Mouse (Mus musculus): ENCODE measurements around the gene B3gnt8.

B3gnt8 gene

DNA sequence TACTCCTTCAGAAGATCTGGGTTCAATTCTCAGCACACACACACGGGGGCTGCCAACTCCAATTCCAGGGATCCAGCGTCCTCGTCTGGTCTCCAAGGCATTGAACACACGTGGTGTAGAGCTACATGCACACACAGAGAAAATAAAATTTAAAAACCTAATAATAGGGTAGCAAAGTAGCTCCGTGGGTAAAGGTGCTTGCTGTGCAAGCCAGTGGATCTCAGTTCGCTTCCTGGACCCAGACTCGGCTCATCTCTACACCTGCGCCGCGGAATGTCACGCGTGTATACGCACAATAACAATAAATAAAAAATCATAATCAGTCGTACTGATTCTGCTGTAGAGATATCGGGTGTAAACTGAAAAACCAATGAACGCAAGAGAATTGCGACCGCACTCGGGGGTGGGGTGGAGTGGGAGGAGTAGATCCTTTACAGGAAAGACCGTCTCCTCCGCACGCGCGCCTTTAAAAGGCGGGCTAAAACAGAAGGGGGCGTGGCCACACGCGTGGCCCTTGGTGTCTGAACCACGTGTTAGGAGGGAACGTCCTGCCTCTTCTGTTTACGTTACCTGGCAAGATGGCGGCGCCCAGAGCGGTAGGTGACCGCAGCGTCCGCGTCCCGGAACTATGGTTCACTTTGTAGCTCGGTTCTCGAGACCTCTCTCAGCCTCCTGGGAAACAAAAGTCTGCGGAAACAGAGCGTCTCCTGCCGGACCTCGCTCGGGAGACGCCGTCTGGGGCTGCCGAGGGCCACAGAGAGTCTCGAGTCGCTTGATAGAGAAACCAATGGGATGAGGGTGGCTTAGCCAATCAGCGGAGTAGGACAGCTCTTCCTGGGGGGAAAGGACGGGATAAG is 7.4 kb upstream of the B3gnt8 start, which contains the start of gene Dmac2:
Gene Dmac2 (plus strand): TSS at position 550 of the 857 bp plus-strand sequence.
- DNase-seq (ENCODE audit: low spot score): peak; percentile 92

DNA sequence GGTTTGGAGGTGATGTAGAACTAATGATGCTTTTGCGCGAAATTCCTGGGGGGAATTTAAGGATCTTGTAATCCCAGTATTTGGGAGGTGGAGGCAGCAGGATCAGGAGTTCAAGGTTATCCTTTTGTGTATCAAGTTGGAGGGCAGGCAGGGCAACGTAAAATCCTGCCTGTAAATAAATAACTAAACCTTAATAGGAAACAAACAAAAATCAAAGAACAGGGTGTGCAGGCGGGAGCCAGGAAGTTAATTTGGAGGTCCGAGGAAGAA is 6.8 kb upstream of the B3gnt8 start:
- no peak for DNase-seq (ENCODE audit: low spot score)

DNA sequence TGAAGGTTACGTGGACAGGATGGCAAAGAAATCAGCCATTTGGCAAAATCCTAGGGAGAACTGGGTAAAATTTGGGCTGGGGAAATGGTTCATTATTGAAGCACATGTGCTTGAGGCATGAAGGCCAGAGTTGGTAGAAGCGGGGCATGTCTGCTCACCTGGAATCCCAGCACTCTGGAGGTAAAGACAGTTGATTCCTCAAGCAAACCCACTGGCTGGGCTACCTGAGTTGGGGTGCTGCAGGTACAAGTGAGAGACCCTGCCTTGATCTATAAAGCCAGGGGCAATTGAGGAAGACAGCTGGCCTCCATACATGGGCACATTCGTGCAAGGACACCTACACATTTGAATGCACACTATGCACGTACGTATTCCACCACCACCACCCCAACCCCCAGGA is 6.4 kb upstream of the B3gnt8 start:
- DNase-seq (ENCODE audit: low spot score): no peak

DNA sequence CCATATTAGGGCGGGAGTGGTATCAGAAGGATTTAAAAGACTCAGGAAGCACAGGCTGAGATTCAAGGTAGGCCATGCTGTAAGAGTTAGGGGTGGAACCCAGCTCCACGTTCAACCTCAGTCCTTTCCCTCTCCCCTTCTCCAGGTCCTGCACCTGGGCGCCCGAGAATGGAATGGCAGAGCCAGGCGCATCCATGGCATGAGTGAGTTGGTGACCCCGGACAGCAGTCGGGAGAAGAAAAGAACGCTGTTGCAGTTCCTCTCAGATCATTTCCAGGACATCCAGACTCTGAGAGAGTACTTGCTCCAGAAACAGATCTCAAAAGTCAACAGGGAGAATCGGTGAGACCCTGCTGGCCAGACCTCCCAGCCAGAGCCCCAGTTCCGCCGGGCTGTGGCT is 5.7 kb upstream of the B3gnt8 start:
- DNase-seq (ENCODE audit: low spot score): no peak

DNA sequence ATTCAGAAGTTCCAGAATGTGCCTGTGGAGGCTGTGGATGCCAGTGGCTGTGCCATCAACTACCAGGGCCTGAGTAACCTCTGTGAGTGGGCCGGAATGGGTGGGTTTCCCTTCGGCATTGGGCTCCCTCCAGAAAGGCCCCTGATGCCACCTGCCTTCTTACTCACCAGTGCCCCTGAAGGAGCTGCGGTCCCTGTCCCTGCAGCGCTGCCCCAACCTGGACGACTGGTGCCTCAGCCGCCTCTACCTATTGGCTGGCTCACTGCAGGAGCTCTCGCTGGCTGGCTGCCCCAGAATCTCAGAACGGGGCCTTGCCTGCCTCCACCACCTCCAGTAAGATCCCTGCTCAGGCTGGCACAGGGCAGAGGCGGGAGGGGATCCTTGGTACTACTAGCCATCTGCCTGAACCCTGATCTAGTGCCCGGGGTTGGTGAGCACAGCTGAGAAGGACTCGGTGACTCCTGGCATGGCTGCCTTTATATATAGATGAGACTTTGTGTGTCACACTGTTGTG is 2.5 kb upstream of the B3gnt8 start:
- DNase-seq (ENCODE audit: low spot score): no peak

DNA sequence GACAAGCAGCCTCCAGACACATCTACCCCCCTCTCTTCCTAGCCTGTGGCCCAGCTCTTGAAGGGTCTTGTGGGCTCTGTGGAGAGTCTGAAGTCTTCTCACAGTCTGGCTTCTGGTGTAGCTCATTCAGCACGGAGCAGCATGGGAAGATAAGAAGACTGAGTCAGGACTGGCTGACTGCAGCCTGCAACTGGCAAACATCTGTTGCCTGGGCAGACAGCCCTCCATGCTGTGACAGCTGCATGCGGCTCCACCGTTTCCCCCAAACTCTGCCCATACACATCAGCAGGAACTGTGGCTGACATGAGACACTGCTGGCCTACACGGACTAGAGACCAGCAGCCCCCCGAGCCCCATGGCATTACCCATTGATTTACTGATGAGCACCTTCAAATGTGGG is 1.6 kb upstream of the B3gnt8 start:
- no peak for DNase-seq (ENCODE audit: low spot score)

DNA sequence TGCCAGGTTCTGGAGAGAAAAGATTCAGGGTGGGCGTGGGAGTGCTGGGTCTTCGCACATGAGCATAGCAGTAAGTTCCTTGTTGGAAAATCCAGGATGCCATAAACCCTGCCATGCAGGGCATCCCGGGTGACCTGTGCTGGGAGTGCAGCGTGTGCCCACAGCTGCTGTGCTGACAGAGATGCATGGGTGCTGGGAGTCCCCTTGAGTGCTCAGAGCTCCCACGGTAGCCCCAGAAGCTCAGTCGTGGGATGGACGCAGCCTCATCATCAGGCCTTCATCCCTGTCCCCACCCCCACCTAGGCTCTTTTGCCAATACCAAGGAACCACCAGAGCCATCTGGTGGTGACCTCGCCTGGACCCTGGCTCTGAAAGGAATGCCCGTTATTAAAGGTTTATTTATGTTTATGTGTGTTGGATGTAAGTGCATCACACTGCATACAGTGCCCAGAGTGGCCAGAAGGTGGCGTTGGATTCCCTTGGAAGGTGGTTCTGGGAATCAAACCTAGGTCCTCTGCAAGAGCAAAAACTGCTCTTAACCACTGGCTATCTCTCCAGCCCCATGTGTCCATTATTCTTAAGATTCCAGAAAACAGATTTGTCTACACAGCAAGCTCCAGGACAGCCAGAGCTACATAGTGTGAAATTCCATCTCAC is 732 bp upstream of the B3gnt8 start:
- no peak for DNase-seq (ENCODE audit: low spot score)

DNA sequence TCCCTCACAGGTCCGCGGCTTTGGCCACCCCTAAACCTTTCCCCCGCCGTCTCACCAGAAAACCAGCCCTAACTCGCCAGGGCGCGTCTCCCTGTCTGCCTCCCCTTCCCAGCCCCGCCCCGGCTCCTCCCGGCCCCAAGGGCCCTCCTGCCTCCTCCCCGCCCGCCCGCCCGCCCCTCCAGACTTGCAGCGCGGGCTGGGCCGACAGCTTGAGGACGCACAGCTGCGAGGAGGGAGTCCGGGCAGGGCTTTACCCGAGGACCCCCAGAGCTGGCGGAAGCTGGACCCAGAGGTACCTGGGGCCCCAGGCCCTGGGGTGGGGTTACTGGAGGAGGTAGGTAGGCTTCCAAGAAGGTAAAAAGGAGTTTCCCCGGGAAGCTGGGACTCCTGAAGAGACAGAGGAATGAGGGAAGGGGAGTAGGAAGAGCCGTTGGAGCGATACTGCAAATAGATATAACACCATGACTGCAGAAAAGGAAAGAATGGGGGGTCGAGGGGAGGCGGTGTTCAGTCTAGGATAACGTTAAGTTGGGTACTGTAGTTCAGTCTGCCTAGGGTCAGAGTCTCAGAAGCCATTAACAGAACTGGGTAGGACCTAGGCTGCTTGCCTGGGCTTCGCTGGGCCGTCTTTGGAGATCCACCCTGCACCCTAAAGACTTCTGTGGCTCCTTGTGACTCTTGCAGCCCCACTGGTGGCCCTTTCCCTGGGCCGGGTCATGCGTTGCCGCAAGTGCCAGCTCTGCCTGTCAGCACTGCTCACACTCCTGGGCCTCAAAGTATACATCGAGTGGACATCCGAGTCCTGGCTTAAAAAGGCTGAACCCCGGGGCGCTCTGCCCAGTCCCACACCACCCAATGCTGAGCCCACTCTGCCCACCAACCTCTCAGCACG is 1.2 kb downstream of the B3gnt8 start:
- peak; percentile 80 for DNase-seq (ENCODE audit: low spot score)

DNA sequence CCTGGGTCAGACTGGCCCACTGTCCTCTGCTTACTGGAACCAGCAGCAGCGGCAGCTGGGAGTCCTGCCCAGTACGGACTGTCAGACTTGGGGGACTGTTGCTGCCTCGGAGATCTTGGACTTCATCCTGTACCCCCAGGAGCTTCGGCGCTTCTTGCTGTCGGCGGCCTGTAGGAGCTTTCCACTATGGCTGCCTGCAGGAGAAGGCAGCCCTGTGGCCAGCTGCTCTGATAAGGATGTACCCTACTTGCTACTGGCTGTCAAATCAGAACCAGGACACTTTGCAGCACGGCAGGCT is 1.8 kb downstream of the B3gnt8 start:
- no peak for DNase-seq (ENCODE audit: low spot score)

DNA sequence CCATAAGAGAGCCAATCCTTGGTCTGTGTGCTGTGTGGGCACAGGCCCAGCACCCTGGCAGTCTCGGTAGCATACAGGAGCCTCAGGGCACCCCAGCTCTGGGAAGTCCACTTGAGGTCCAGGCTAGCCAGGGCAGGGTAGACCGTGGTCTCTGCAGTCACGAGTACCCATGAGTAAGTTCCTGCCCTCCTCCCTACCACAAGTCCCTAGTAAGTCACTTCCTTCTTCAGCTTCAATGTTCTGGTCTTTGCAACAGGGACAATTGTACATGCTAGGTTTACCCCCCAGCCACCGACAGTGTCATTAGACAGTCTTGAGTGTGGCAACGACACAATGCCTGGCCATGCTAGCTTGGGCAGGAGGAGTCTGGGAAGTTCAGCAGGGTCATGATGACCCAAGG is 6.2 kb downstream of the B3gnt8 start:
- no peak for DNase-seq (ENCODE audit: low spot score)

DNA sequence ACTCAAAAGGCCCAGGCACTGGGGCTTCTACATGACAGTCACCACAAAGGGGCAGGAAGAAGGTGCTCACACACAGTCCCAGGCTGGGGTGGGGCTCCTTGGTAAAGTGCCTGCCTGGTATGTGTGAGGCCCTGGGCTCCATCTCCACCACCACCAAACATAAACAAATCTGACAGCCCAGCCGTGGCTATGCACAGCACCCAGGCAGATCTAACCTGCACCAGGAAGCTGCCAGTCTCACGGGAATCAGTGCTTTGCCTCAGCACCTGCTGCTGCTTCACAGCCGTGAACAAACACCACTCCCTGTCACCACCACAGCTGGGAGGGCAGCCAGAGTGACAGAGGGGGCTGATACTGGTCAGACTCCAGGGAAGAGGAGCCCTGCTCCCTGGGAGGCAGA is 9.9 kb downstream of the B3gnt8 start:
- DNase-seq (ENCODE audit: low spot score): no peak

DNA sequence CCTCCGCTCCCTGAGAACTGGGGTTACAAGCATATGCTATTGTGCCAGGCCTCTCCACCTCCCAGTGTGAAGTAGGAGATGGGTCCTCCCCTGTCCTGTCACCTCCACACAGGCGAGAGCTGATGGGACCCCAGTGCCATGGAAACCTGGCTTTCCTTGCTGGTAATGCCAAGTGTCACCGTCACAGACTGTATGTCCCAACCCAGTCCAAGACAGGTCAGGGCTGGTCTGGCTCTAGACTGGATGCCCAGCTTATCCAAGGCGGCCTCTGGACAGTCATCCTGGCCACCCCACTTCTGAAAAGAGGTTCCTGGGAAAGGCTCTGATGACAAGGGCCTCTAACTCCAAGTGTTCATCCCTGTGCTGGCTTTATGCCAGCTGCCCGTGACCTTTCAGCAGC is 10.6 kb downstream of the B3gnt8 start:
- no peak for DNase-seq (ENCODE audit: low spot score)

DNA sequence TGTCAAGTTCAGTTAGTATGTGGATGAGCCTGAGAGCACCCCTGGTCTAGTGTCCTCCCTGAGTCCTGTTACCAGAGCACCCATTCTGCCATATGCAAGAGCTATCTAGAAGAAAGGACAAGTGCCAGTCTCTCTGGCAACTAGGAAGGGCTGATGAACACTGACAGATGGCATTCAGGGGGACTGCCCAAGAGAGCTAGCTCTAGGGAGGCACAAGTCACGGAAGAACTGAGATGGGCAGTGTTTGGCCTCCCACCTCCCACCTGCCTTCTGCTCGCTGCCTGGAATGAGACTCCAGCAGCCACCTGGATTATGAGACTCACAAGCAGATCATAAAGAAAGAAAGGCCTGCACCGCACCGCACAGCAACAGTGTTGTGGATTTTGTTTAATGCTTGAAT is 13.3 kb downstream of the B3gnt8 start:
- DNase-seq (ENCODE audit: low spot score): no peak

DNA sequence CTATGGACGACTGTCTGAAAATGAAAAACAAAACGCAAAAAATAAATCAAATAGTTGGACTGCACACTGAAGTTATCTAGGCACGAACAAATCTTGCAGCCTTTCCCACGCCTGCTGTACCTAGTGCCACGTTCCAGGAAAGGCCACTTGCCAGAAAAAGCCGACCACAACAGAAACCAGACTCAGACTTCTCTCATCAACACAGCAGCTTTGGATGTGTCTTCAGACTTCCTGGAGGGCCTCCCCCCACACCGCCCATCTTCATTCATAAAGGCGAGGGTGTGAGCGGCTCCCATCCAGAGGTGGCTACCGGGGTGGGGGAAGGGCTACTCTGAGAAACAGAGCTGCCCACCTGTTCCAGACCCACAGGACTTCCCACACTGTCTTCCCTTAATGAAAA is 17.7 kb downstream of the B3gnt8 start:
- no peak for DNase-seq (ENCODE audit: low spot score)

DNA sequence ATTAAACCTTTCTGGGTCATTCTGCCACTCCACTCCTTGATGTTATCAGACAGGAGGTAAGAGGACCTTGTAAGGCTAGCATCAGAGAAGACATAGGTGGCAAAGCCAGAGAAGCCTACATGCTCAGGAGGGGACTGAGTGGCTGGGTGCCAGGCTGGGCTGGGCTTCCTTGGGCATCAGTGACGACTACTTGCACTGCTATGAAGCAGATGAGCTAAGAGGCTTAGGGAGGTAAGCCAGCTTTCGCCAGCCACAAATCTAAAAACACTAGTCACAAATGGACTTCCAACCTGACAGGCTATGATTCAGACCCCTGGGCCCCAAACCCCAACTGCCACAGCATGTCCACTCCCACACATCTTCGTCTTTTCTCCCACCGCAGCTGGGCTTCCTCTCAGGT is 18.2 kb downstream of the B3gnt8 start:
- DNase-seq (ENCODE audit: low spot score): no peak

DNA sequence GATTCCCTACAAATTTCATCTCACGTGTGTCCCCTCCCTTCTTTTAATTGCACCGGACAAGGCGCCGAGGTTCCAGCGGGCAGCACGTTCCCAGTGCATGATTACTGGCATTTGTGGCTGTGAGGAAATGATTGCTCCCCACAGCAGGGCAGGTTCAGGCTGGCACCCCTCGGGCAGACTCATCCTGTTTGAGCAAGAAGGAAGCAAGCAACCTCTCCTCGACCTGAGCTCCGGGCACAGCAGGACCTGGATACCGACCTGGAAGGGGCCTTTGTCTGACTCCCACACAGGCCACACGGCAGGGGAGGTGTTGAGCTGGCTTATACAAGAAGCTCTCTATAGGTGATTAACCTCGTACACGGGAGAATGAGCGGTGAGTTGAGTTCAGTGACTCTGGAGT is 18.6 kb downstream of the B3gnt8 start:
- no peak for DNase-seq (ENCODE audit: low spot score)

DNA sequence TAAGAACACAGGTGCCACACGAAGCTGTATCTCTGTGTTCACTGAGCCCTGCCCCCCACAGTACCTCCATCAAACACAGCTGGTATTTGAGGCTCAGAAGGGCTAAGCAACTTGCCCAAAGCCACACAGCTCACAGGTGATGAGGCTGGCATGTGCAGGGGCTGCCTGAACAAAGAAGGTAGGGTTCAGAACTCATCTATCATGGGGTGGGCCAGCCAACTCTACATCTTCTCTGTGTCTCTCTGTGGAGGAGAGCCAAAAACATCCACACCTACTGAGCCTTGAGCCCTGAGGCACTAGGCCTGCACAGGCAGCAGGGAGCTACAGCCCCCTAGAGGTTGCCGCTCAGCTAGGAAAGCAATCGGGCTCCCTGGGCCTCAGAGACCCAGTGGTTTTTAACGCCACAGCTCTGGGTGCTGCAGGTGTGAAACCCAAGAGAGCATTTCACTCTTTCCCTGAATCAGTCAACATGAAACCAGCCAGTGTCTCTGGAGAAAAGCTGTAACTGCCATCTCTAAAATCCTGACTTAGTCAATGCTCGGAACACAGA is 21.2 kb downstream of the B3gnt8 start:
- DNase-seq (ENCODE audit: low spot score): no peak

DNA sequence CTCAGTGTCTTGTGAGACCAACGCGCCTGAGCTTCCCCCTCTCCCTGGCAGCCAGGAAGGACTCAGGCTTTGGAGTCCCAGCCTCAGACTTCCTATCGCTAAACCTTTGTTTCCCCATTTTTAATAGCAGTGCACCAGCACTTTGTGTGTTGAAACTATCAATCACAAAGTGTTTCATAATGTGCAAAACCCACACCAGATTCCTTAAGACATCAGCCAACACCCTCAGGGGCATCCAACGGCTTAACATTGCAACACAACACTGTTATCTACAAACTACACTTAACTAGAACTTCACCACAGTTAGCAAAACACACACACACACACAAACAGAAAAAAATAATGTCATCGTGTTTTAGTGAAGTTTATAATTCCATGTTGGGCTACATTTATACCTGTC is 23.4 kb downstream of the B3gnt8 start:
- DNase-seq (ENCODE audit: low spot score): no peak

DNA sequence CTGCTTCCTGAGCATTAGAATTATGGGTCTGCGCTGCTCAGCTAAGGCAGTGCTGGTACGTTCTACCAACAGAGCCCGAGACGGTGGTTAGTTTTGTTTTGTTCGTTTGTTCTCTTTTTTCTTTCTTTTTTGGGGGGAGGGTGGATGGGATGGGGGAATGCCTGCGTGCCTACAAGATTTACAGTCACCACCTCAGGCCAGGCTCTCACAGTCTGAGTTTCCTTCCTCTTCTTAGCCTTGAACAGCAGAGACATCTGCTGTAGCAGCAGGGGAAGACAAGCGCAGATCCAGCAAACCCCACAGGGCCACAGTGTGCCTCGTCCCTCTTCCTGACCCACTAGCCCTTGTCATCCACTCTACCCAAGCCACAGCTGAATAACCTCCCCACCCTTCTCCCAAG is 24.8 kb downstream of the B3gnt8 start:
- no peak for DNase-seq (ENCODE audit: low spot score)

DNA sequence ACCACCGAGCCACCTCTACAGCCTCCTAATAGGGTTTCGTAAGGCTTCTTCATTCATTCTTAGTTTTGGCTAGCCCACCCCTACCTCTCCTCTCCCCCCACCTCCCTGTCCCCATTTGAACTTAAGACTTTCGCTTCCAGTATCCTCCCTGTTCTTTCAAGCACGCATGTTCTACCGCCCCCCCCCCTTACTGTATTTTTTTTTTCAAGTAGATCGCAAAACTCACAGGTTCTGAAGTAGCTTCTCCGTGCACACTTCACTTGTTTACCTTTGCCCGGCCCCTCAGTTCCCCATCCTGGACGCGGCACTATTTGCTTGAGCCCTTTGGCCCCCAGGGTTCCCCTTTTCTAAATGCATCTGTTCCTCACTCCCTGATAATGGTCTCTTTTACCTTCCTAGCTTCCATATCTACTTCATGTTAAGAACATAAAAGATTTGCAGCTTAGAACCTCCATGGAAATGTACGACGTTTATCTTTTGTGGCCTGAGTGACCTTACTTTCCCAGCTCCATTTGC is 25.8 kb downstream of the B3gnt8 start:
- no peak for DNase-seq (ENCODE audit: low spot score)

DNA sequence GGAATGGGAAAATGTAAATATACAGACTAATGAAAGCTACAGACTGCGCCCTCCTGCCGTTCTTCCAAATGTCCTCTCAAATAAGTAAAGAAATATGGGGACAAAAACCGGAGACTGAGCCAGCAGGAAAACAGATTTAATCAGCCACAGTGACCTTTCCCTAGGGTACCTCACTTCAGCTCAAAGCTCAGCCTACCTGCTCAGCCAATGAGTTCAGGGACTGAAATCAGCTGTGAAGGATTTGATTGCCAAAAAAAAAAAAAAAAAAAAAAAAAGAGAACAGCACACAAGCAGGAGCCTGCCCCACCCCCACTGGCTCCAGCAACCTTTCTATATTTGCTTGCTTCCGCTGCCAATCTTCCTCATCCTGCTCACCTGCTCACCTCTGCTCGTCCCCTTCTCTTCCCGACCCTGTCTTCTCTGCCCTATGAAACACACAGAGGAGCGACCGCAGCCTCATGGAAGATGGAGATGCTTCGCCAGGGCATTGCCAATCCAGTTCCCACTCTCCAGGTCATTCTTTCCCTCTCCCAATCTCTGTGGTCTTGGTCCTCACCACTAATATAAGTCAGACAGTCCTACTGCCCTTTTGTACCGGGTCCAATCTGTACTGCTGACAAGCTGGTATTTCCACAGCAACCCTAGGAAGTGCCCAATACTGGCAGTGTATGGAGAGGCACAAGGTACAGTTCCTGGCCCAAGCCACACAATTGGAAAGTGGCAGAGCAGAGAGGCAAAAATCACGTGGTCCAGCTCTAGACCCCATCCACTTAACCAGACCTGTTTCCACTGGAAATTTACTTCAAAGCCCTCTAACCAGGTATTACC is 29.4 kb downstream of the B3gnt8 start:
- no peak for DNase-seq (ENCODE audit: low spot score)

DNA sequence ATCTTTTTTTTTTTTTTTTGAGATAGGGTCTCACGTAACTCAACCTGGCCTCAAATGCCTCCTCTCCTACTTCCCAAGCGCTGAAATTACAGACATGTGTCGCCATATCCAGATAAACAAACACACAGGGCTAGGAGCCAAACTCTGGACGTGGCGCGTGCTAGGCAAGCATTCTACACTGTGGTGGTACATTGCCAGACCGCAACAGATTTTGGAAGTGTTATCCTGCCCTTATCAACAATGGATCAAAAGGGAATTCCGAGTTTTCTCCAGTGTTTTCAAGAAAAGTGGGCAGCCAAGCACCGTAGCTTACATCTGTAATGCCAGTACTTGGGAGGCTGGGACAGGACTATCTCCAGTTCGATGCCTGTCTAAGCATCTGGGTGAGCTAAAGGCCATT is 31.3 kb downstream of the B3gnt8 start:
- no peak for DNase-seq (ENCODE audit: low spot score)
